Mouse (Mus musculus) lung, adult 10 weeks (tissue): ENCODE measurements around the gene Olfr747. TPM values are rescaled to one million over a fixed set of nuclear protein-coding genes. Genes with fewer than 3 reads are reported as not detected.

ENCODE experiments used
- polyA plus RNA-seq: library from polyadenylated mRNA; stranded (reverse); fragments of 350-450 nt; fragmentation: Illumina TruSeq; extraction: RNeasy Lipid Tissue Mini Kit (QIAGEN cat#74804); gene quantifications from one replicate; pipeline ENCODE4 v1.2.3, GENCODE M21; 2014; ENCODE audit warnings: low read depth, low replicate concordance; ENCODE audit not compliant: insufficient read depth

Gene Olfr747
- polyA plus RNA-seq: not detected

GRCm38 (mm10) chr14:50693106-50693505 lies at the start of gene Olfr747:
TSS of gene Olfr747 (minus strand) at chr14:50693206.

GRCm38 (mm10) chr14:50707073-50707472 lies 14.1 kb upstream of the Olfr747 start, which contains the start of gene Olfr748:
TSS of gene Olfr748 (plus strand) at chr14:50707373.

GRCm38 (mm10) chr14:50646783-50647182 lies 46.2 kb downstream of the Olfr747 start, which contains the start of gene Olfr746:
TSS of gene Olfr746 (plus strand) at chr14:50647083.

GRCm38 (mm10) chr14:50639088-50639487 lies 53.9 kb downstream of the Olfr747 start, which contains the start of gene Olfr745:
TSS of gene Olfr745 (plus strand) at chr14:50639388.

Other genes starting within 250 kb of the Olfr747 start
- not detected for gene Olfr740, start 247.7 kb downstream of the Olfr747 start, polyA plus RNA-seq
- gene Olfr741, start 220.5 kb downstream of the Olfr747 start, polyA plus RNA-seq: not detected
- not detected for gene Olfr742, start 189.6 kb downstream of the Olfr747 start, polyA plus RNA-seq
- not detected for gene Olfr743, start 171.4 kb downstream of the Olfr747 start, polyA plus RNA-seq
- not detected for gene Olfr744, start 78.3 kb downstream of the Olfr747 start, polyA plus RNA-seq
- not detected for gene Olfr745, start 53.8 kb downstream of the Olfr747 start, polyA plus RNA-seq
- not detected for gene Olfr746, start 46.1 kb downstream of the Olfr747 start, polyA plus RNA-seq
- gene Olfr748, start 14.2 kb upstream of the Olfr747 start, polyA plus RNA-seq: not detected
- not detected for gene Olfr749, start 51.9 kb upstream of the Olfr747 start, polyA plus RNA-seq
- 27.1 TPM for gene Ttc5, start 92.3 kb upstream of the Olfr747 start, polyA plus RNA-seq
- gene Ccnb1ip1, start 114.5 kb upstream of the Olfr747 start, polyA plus RNA-seq: not detected
- 18.8 TPM for gene Parp2, start 114.6 kb upstream of the Olfr747 start, polyA plus RNA-seq
- gene Tep1, start 177.4 kb upstream of the Olfr747 start, polyA plus RNA-seq: 24.0 TPM
- gene Klhl33, start 204.3 kb upstream of the Olfr747 start, polyA plus RNA-seq: 0.58 TPM
- gene Osgep, start 231.7 kb upstream of the Olfr747 start, polyA plus RNA-seq: 62.6 TPM
- gene Apex1, start 231.8 kb upstream of the Olfr747 start, polyA plus RNA-seq: 29.3 TPM
- gene Pip4p1, start 237.7 kb upstream of the Olfr747 start, polyA plus RNA-seq: 40.5 TPM
- 75.4 TPM for gene Pnp, start 237.9 kb upstream of the Olfr747 start, polyA plus RNA-seq